Mouse (Mus musculus) E14TG2a.4 (cell line): ENCODE data around the gene Treh.

Source experiments
- CTCF ChIP-seq: conservative IDR thresholded peaks from 2 replicates; pipeline ENCODE4 v1.5.1; 2014; ENCODE audit warnings: low read length
- NANOG ChIP-seq: IDR thresholded peaks from 2 replicates; pipeline ENCODE4 v1.6.1; 2014; ENCODE audit warnings: borderline replicate concordance, low read length, mixed read lengths

DNA sequence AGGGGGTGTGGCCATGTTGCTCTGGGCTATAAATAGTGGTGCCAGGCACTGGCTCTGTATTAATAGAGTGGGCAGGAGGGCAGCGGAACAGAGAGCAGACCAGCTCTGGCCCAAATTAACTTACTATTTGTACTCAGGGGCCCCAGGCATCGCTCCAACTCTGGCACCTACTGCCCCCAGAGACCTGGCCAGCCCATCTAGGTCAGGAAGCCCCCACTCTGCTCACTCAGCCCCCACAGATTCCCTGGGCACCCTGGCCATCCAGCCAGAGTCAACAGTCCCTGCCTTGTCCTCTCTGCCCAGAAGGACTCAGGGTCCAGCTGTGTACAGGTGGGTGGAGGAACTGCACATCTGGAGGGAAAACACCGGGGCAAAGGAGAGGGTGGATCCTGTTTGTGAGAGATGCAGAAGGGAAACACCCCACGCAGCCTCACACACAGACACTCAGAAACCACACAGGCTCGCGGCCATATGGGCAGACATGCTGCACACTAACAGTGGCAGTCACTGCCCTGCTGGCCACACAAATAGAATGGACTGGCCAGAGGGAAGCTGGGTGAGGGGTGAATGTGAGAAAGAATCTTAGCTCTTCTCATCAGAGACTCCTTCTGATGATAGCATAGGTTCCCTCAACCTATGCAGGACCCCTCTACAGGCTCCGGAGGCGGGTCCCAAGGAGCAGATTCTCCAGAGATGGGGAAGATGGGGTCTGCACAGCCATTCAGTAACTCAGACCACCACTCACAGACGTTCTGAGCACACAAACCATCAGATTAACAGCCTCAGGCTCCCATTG lies 47.5 kb downstream of the Treh start:
- TF ChIP-seq CTCF (no peak), NANOG (no peak)
